Mouse (Mus musculus): ENCODE results near the gene Pbx1.

The Pbx1 gene

GRCm38 (mm10) chr1:168425017-168425705 is 6.9 kb downstream of the Pbx1 start:
- peak; percentile 79 for DNase-seq

GRCm38 (mm10) chr1:168423389-168423930 is 8.6 kb downstream of the Pbx1 start:
- DNase-seq, result peak; percentile 80

GRCm38 (mm10) chr1:168418903-168419302 is 13.2 kb downstream of the Pbx1 start:
- peak; percentile 82 for DNase-seq

DNA sequence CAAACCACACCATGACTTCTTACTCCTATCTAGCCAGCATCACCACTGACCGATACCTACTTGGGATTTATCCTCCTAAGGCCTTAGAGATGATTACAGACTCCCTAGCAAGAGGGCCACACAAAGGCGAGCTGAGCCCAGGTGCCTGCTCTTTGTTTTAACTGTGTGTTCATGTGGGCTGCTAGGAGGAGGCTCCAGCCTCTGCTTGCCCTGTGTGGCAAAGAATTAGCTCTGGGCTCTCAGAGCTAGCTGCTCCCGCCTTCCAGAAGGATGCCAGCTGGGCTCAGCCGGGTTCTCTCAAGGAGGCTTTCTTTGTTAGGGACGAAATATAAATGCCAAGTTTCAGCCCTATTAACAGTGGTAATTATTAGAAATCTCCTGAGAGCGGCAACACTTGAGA is 14.4 kb downstream of the Pbx1 start:
- DNase-seq, result peak; percentile 78

DNA sequence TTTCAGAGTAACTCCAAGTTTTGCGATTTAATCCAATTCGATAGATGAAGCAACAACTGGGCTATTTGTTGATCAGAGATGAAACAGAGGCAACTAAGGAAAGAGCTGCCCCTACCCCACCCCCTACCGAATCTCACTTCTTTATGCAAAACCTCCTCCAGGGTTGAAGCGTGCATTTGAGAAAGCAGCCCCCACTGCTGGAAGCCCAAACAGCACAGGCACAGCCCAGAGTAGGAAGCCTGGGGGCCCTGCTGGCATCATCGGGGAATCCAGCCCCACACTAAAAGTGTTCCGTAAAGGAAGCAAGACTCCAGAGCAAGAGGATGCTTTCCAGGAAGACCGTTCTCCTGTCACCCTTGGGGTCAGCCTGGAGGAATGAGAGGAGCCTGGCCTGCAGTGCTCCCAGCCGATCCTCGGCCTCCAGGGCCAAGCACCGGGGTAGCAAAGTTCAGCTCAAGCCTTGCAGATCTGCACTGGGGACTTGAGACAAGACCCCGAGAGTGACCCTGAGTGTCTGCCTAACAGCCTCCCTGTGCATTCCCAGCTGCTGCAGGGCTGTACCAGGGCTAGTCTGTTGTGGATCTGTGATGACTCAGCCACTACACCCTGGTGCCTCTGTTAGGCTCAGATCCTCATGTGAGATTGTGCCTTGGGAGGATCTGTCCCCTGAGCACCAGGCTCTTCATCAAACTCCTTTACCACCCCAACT is 15.2 kb downstream of the Pbx1 start:
- peak; percentile 92 for DNase-seq

- peak; percentile 59 for DNase-seq
These were observed 21.5 kb downstream of the Pbx1 start for GRCm38 (mm10) chr1:168410611-168411010.

DNA sequence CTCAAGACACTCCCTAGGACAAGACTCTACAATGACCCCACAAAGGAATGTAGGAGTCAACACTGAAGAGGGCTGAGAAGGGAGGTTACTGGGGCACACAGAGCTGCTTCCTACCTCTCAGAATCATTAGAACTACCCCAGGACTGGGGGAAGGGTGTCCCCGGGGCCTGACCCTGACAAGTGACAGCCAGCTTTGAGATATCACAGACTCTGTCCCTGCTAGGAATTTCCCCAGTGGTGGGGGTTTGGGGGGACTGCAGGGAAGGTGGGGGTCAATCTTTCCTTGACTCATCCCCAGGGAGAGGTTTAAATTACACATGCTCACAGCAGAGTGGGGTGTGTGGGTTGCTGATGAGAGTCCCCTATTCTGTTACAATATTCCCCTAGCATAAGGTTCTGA is 22.0 kb downstream of the Pbx1 start:
- DNase-seq, result peak; percentile 91

- DNase-seq, result peak; percentile 54
These were observed 23.3 kb downstream of the Pbx1 start for GRCm38 (mm10) chr1:168408757-168409156.

- DNase-seq, result peak; percentile 76
These were observed 24.1 kb downstream of the Pbx1 start for GRCm38 (mm10) chr1:168407958-168408357.

GRCm38 (mm10) chr1:168406291-168406675 is 25.8 kb downstream of the Pbx1 start:
- DNase-seq, result peak; percentile 18

- peak; percentile 82 for DNase-seq
These were observed 26.3 kb downstream of the Pbx1 start for GRCm38 (mm10) chr1:168405645-168406290.

DNA sequence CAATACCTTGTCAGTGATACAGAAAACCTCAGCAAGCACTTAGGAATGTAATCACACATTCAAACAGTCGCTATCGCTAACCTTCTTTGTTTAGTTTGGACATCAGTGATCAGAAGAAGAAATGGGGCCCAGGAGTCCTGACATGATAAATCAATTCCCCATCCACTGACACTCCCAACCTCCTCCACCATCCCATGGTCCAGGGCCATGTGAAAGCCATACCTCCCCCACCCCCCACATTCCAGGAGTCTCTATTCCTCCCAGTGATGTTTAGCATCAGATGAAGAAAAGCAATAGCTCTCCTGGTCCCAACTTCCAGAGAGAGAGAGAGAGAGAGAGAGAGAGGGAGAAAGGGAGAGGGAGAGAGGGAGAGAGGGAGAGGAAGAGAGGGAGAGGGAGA is 28.5 kb downstream of the Pbx1 start:
- DNase-seq, result peak; percentile 81

- peak; percentile 73 for DNase-seq
These were observed 29.4 kb downstream of the Pbx1 start for GRCm38 (mm10) chr1:168402683-168403082.

DNA sequence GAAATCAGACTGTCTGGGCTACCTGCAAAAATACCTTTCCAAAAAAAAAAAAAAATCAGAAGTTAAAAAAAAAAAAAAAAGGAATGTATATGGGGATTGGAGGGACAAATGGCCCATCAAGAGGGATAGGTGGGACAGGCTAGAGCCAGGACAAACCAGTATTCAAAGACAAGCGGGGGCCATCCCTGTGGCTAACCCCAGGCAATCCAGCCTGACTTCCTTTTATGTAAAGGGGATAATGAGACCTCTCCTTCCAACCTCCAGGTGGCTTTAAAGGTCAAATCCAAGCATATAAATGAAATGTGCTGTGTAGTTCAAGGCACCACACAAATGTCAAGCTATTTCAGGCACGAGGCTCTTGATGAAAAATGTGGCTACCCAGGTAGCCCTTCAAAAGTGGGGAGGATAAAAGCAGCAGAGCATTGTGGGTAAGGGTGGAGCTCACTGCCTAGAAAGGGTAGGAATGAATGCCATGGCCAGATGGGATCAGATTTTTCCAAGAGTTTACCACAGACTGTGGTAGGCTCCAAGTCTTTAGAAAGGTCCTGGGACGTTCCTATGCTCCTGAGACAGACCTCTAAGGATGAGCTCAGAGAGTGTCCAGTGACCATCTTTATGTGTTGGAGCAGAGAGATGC is 36.4 kb downstream of the Pbx1 start:
- peak; percentile 64 for DNase-seq

DNA sequence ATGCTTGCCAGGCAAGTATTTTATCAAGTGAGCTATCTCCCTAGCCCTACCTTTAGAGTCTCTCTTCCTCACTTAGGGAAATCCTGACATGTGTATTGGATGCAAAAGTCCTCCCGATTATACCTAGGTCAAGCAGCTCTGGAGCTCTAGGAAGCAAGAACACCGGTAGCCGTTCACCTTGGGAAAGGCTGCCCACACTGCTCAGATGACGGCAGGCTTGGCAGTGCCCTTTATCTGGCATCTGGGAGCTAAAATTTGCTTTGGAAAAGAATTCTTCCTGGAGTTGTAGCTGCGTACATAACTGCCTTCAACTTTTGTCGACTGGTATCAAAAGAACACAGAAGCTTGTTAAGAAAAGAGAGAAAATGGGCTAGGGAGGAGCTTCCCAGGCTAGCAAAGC is 37.5 kb downstream of the Pbx1 start:
- peak; percentile 88 for DNase-seq

DNA sequence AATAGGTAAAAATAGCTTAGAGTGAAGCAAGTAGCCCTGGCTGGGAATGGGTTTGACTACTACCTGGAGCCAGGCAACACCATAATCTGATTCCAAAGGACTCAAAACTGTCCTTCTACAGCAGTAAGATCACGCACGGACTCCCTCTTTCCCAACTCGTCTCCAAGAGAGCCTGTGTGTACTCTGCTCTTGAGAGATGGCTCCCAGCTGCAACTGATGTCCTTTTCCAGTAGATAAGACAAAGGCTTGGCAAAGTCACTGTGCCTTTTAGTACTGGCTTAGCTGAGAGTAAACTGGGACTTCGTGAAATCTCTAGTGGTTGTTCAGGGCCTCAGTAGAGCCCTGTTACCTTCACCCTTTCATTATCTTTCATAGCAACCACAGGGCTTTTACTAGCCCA is 38.6 kb downstream of the Pbx1 start:
- DNase-seq, result peak; percentile 97

GRCm38 (mm10) chr1:168392500-168392853 is 39.6 kb downstream of the Pbx1 start:
- DNase-seq, result peak; percentile 75

DNA sequence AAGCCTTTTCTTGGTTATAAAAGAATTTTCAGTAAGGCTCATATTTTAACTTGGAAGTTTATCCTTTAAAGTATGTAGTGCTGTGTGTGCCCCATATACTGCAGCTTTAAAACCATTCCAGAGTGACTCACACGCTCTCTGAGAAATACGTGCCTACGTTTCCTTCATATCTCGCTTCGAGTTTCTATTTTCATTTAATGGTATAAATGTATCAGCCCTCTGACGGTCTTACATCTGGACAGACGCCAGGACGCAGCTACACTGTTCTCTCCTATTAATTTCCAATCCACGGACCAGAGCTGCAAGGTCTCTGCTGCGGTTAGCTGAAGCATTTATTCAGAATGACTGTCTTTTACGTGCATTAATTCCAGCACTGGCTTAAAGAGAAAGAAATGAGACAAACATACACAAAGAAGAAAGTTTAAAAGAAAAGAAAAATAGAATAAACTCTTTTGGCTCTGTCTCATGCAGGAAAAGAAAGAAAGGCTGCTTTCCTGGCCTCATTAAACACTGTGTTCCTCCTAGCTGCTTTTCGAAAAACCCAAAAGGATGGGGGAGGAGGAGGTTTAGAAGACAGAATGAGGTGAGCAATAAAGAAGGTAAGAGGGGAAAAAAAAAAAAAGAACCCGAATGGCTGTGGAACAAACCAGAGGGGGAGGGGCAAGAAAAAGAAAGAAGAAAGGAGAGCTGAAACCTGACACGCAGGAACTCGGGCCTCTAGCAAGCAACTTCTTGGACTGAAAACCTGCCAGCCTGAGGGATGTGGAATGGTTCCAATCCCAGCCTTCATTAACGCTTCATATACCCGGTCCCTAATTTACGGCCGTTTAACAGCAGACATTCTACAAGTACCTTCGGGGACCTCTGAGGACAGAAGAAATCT is 40.2 kb downstream of the Pbx1 start:
- DNase-seq, result peak; percentile 89

DNA sequence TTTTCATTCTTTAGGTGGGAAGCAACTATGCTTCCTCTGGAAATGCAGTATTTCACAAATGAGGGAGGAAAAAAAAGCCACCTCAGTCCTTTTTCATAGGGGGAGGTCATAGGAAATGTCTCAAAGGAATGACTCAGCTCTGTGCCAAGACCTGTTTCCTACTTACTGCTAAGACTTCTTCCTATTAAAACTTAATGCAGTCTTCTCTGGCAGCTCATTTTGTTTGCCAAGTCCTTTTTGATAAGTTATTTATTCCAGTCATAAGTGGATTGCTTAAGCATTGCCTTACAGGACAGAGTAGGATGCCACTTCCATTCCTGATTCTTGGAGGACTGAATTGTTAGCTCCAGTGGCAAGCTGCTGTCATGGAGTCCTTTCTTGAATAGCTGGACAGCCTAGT is 41.3 kb downstream of the Pbx1 start:
- DNase-seq, result no peak

DNA sequence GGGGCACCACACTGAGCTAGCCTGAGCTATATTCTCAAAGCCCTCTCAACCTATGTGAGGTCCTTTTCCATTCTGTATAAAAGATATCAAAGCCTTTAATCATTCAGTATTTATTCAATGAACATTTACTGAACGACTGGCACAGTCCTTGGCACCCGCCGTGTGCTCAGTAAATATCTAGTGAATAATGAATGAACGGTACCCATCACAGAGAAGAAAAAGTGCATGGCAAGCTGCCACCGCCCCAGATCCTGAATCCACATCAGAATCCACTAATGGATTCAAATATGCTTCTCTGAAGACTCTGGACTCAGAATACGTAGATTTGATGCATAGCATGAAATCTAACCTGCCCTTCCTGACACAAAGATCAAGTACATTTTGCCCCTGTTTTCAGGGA is 45.9 kb downstream of the Pbx1 start:
- DNase-seq, result no peak

GRCm38 (mm10) chr1:168384594-168384955 is 47.5 kb downstream of the Pbx1 start:
- DNase-seq, result peak; percentile 85

- DNase-seq, result peak; percentile 84
These were observed 48.1 kb downstream of the Pbx1 start for GRCm38 (mm10) chr1:168383832-168384593.
